9 mouse cellular contexts compared by ENCODE assay signal in genomic region chr13:34045511-34046249, GRCm38 (mm10). TPM values are rescaled to one million over a fixed set of nuclear protein-coding genes. Genes with fewer than 3 reads are reported as not detected.
DNase-seq lines count a peak whose midpoint lies in the region; ATAC-seq and TF ChIP-seq lines count a peak whose summit lies in the region.
"Had no signal": no experiment of that assay in that cellular context is flagged by ENCODE, and none has a peak within 500 bp of the region (broad histone marks: within the 10 kb centered on the region; RNA-seq: fewer than 3 reads in every experiment).

No protein-coding gene starts in this region.

- no peak overlapping the region for H3K9ac ChIP-seq in hindbrain, embryonic 15.5 days
- no peak overlapping the region for H3K9ac ChIP-seq in intestine, embryonic 16.5 days (ENCODE audit: low read depth, low read length)
- no peak overlapping the region for H3K9ac ChIP-seq in kidney, postnatal 0 days (ENCODE audit: low read depth, low read length)
- no peak overlapping the region for H3K9ac ChIP-seq in midbrain, embryonic 13.5 days (replicated peaks)
- H3K9ac ChIP-seq: lung, embryonic 14.5 days had no signal

- no peak for TF ChIP-seq CTCF in kidney, postnatal 0 days (IDR thresholded peaks at IDR 0.05; ENCODE audit: low read depth)

- WGBS in hindbrain, embryonic 15.5 days, result 71% methylated on average over 5 of the region's 5 CpGs
- WGBS in hindbrain, embryonic 10.5 days, result 70% methylated on average over 5 of the region's 5 CpGs
- WGBS in intestine, embryonic 16.5 days, result 45% methylated on average over 5 of the region's 5 CpGs
- 59% methylated on average over 5 of the region's 5 CpGs for WGBS in kidney, postnatal 0 days
- 66% methylated on average over 5 of the region's 5 CpGs for WGBS in midbrain, embryonic 13.5 days

- peaks cover 12% of the 10 kb centered on the region for H3K36me3 ChIP-seq in hindbrain, embryonic 15.5 days
- peaks cover 23% of the 10 kb centered on the region for H3K36me3 ChIP-seq in hindbrain, embryonic 10.5 days
- 0 out of 2 replicates have a peak, but pooled peaks cover 2% of the 10 kb centered on the region for H3K36me3 ChIP-seq in intestine, embryonic 16.5 days (ENCODE audit: control insufficient read depth, insufficient read depth, low read length)
- H3K36me3 ChIP-seq in kidney, postnatal 0 days (ENCODE audit: insufficient read depth, low read length), result peaks cover 13% of the 10 kb centered on the region; the same call in 1 of the 2 replicates
- peaks cover 14% of the 10 kb centered on the region for H3K36me3 ChIP-seq in midbrain, embryonic 13.5 days

- H3K4me1 ChIP-seq in hindbrain, embryonic 15.5 days (replicated peaks), result peaks cover 4% of the 10 kb centered on the region
- peaks cover 4% of the 10 kb centered on the region; the same call in 1 of the 2 replicates for H3K4me1 ChIP-seq in hindbrain, embryonic 10.5 days (replicated peaks)
- H3K4me1 ChIP-seq in intestine, embryonic 16.5 days (ENCODE audit: control insufficient read depth, insufficient read depth, low read length), result no peaks in the 10 kb centered on the region
- no peaks in the 10 kb centered on the region for H3K4me1 ChIP-seq in kidney, postnatal 0 days (replicated peaks; ENCODE audit: insufficient read depth, low read length)
- H3K4me1 ChIP-seq in midbrain, embryonic 13.5 days (replicated peaks), result peaks cover 7% of the 10 kb centered on the region

- H3K9me3 ChIP-seq in hindbrain, embryonic 15.5 days, result no peaks in the 10 kb centered on the region
- no peaks in the 10 kb centered on the region for H3K9me3 ChIP-seq in hindbrain, embryonic 10.5 days
- no peaks in the 10 kb centered on the region for H3K9me3 ChIP-seq in intestine, embryonic 16.5 days (ENCODE audit: control insufficient read depth, low read length)
- H3K9me3 ChIP-seq in kidney, postnatal 0 days (replicated peaks; ENCODE audit: low read length), result no peaks in the 10 kb centered on the region
- H3K9me3 ChIP-seq in midbrain, embryonic 13.5 days, result no peaks in the 10 kb centered on the region

- no peaks in the 10 kb centered on the region for H3K27me3 ChIP-seq in hindbrain, embryonic 15.5 days
- no peaks in the 10 kb centered on the region for H3K27me3 ChIP-seq in hindbrain, embryonic 10.5 days (ENCODE audit: insufficient read depth, poor library complexity, severe bottlenecking)
- no peaks in the 10 kb centered on the region for H3K27me3 ChIP-seq in intestine, embryonic 16.5 days (replicated peaks; ENCODE audit: control insufficient read depth, insufficient read depth, low read length)
- H3K27me3 ChIP-seq in kidney, postnatal 0 days (ENCODE audit: insufficient read depth, low read length), result no peaks in the 10 kb centered on the region
- no peaks in the 10 kb centered on the region for H3K27me3 ChIP-seq in midbrain, embryonic 13.5 days

- peak; percentile 36; the same call in 1 of the 2 replicates for ATAC-seq in hindbrain, embryonic 15.5 days (ENCODE audit: low FRiP score, low read depth)
- peak; percentile 47 for ATAC-seq in intestine, embryonic 16.5 days
- peak; percentile 83 for ATAC-seq in kidney, postnatal 0 days (replicated peaks; ENCODE audit: low FRiP score, low read depth)
- peak; percentile 48; the same call in 1 of the 2 replicates for ATAC-seq in midbrain, embryonic 13.5 days

- DNase-seq in hindbrain, embryonic 10.5 days (ENCODE audit: low spot score), result no peak
- DNase-seq in kidney, postnatal 0 days (ENCODE audit: low spot score), result peak; percentile 15
- DNase-seq in B cell, adult 2 months, result no peak
- no peak for DNase-seq in gastrocnemius, postnatal 4 days (ENCODE audit: low spot score in 2 of 2)
- no peak for DNase-seq in right cerebral cortex, postnatal 10 days (ENCODE audit: low spot score in 2 of 2)

- no peak overlapping the region for H3K4me2 ChIP-seq in hindbrain, embryonic 15.5 days
- no peak overlapping the region for H3K4me2 ChIP-seq in intestine, embryonic 16.5 days (ENCODE audit: low read depth, low read length)
- no peak overlapping the region for H3K4me2 ChIP-seq in kidney, postnatal 0 days (ENCODE audit: low read length)
- no peak overlapping the region for H3K4me2 ChIP-seq in midbrain, embryonic 13.5 days (replicated peaks)
- H3K4me2 ChIP-seq: lung, embryonic 14.5 days had no signal

- H3K27ac ChIP-seq in hindbrain, embryonic 15.5 days (replicated peaks), result no peak overlapping the region
- H3K27ac ChIP-seq in hindbrain, embryonic 10.5 days, result no peak overlapping the region
- no peak overlapping the region for H3K27ac ChIP-seq in intestine, embryonic 16.5 days (ENCODE audit: low read length)
- H3K27ac ChIP-seq in kidney, postnatal 0 days, result peak overlapping the region; percentile 3; the same call in 1 of the 2 replicates
- no peak overlapping the region for H3K27ac ChIP-seq in midbrain, embryonic 13.5 days

- H3K4me3 ChIP-seq in hindbrain, embryonic 15.5 days, result no peak overlapping the region
- no peak overlapping the region for H3K4me3 ChIP-seq in hindbrain, embryonic 10.5 days
- H3K4me3 ChIP-seq in intestine, embryonic 16.5 days (ENCODE audit: low read length), result no peak overlapping the region
- H3K4me3 ChIP-seq in kidney, postnatal 0 days (replicated peaks; ENCODE audit: low read depth, low read length), result no peak overlapping the region
- no peak overlapping the region for H3K4me3 ChIP-seq in midbrain, embryonic 13.5 days (replicated peaks)

RNA-seq across cellular contexts. Expression of gene Bphl, which starts 8.3 kb away (rescaled TPM):
- polyA plus RNA-seq in hindbrain, embryonic 15.5 days (2015; fragmentation: Nextera tagmentation; extraction: Ambion mirVana), result 36.6 and 41.4 TPM in 2 replicates
- polyA plus RNA-seq in hindbrain, embryonic 10.5 days (2016; fragmentation: Nextera tagmentation; extraction: Ambion mirVana), result 33.1 and 34.5 TPM in 2 replicates
- 74.7 and 86.3 TPM in 2 replicates for polyA plus RNA-seq in intestine, embryonic 16.5 days (2015; fragmentation: Nextera tagmentation; extraction: Ambion mirVana)
- polyA plus RNA-seq in kidney, postnatal 0 days (2015; fragmentation: Nextera tagmentation; extraction: Ambion mirVana), result 168 and 174 TPM in 2 replicates
- polyA plus RNA-seq in midbrain, embryonic 13.5 days (2015; fragmentation: Nextera tagmentation; extraction: Ambion mirVana), result 31.6 and 36.8 TPM in 2 replicates
- 10 to 100 TPM; 23.2 to 34.9 TPM for total RNA-seq in gastrocnemius, postnatal 4 days (2021)

RNA-seq across cellular contexts. Expression of gene Tubb2a, which starts 32.1 kb away (rescaled TPM):
- polyA plus RNA-seq in hindbrain, embryonic 15.5 days (2015; fragmentation: Nextera tagmentation; extraction: Ambion mirVana), result 3,041 and 3,094 TPM in 2 replicates
- polyA plus RNA-seq in hindbrain, embryonic 10.5 days (2016; fragmentation: Nextera tagmentation; extraction: Ambion mirVana), result 202 and 435 TPM in 2 replicates
- 149 and 162 TPM in 2 replicates for polyA plus RNA-seq in intestine, embryonic 16.5 days (2015; fragmentation: Nextera tagmentation; extraction: Ambion mirVana)
- polyA plus RNA-seq in kidney, postnatal 0 days (2015; fragmentation: Nextera tagmentation; extraction: Ambion mirVana), result 169 and 170 TPM in 2 replicates
- polyA plus RNA-seq in midbrain, embryonic 13.5 days (2015; fragmentation: Nextera tagmentation; extraction: Ambion mirVana), result 1,655 and 1,711 TPM in 2 replicates
- total RNA-seq in gastrocnemius, postnatal 4 days (2021), result 100 to 1,000 TPM in 1 of 2 experiments, 10 to 100 TPM in 1; 99.9 to 117 TPM

RNA-seq across cellular contexts. Expression of gene Serpinb6a, which starts 43.1 kb away (rescaled TPM):
- polyA plus RNA-seq in hindbrain, embryonic 15.5 days (2015; fragmentation: Nextera tagmentation; extraction: Ambion mirVana), result 38.8 and 39.0 TPM in 2 replicates
- polyA plus RNA-seq in hindbrain, embryonic 10.5 days (2016; fragmentation: Nextera tagmentation; extraction: Ambion mirVana), result 28.3 and 35.5 TPM in 2 replicates
- polyA plus RNA-seq in intestine, embryonic 16.5 days (2015; fragmentation: Nextera tagmentation; extraction: Ambion mirVana), result 150 and 163 TPM in 2 replicates
- polyA plus RNA-seq in kidney, postnatal 0 days (2015; fragmentation: Nextera tagmentation; extraction: Ambion mirVana), result 78.2 and 85.1 TPM in 2 replicates
- polyA plus RNA-seq in midbrain, embryonic 13.5 days (2015; fragmentation: Nextera tagmentation; extraction: Ambion mirVana), result 29.5 and 31.1 TPM in 2 replicates
- total RNA-seq in gastrocnemius, postnatal 4 days (2021), result 10 to 100 TPM; 77.8 to 80.1 TPM

RNA-seq across cellular contexts. Expression of gene Ripk1, which starts 43.5 kb away (rescaled TPM):
- polyA plus RNA-seq in hindbrain, embryonic 15.5 days (2015; fragmentation: Nextera tagmentation; extraction: Ambion mirVana), result 7.3 and 8.0 TPM in 2 replicates
- polyA plus RNA-seq in hindbrain, embryonic 10.5 days (2016; fragmentation: Nextera tagmentation; extraction: Ambion mirVana), result 7.3 and 10.0 TPM in 2 replicates
- 16.4 and 19.9 TPM in 2 replicates for polyA plus RNA-seq in intestine, embryonic 16.5 days (2015; fragmentation: Nextera tagmentation; extraction: Ambion mirVana)
- polyA plus RNA-seq in kidney, postnatal 0 days (2015; fragmentation: Nextera tagmentation; extraction: Ambion mirVana), result 16.3 and 17.2 TPM in 2 replicates
- polyA plus RNA-seq in midbrain, embryonic 13.5 days (2015; fragmentation: Nextera tagmentation; extraction: Ambion mirVana), result 5.3 and 6.4 TPM in 2 replicates
- 10 to 100 TPM; 15.0 to 17.2 TPM for total RNA-seq in gastrocnemius, postnatal 4 days (2021)
